In the genomic region with DNA sequence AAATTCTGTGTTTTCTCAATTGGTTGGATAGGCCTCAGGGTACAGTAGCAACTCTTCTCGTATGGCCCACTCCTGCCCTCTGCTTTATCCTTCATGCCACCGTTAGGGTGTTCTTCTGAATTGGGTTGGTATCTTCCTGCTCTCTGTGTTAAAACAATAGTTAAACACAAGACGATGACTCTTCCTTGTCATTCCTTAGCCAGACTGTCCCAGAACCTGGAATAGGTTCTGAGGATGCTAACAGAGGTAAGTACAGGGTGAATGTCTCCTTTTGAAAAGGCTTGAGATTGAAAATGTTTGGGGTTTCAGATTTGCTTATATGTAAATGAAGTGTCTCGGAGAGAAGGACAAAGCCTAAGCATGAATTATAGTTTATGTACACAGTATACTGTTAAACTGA, we compare ENCODE assay signal across 17 mouse cellular contexts. TPM values are rescaled to one million over a fixed set of nuclear protein-coding genes. Genes with fewer than 3 reads are reported as not detected.
A peak's percentile ranks its signal among the peaks of the same experiment; 100 is the strongest.
DNase-seq lines count a peak whose midpoint lies in the region; ATAC-seq lines count a peak whose summit lies in the region.
"Had no signal": no experiment of that assay in that cellular context is flagged by ENCODE, and none has a peak within 500 bp of the region (broad histone marks: within the 10 kb centered on the region; RNA-seq: fewer than 3 reads in every experiment).

No protein-coding gene starts in this region.

- intact Hi-C loops in heart, postnatal 10 days (cut with DNase I) = no loop called here

- peaks cover 18% of the 10 kb centered on the region for H3K36me3 ChIP-seq in heart, embryonic 12.5 days
- peaks cover 5% of the 10 kb centered on the region; the same call in 1 of the 2 replicates for H3K36me3 ChIP-seq in liver, embryonic 16.5 days (ENCODE audit: control insufficient read depth, insufficient read depth)
- H3K36me3 ChIP-seq in hindbrain, embryonic 12.5 days = peaks cover 9% of the 10 kb centered on the region
- H3K36me3 ChIP-seq: lung, embryonic 15.5 days had no signal

- 67% methylated on average over 4 of the region's 4 CpGs for WGBS in heart, embryonic 12.5 days
- WGBS in liver, embryonic 16.5 days (ENCODE audit: insufficient replicate concordance) = 69% methylated on average over 4 of the region's 4 CpGs
- WGBS in hindbrain, embryonic 12.5 days = 90% methylated on average over 4 of the region's 4 CpGs

- H3K4me3 ChIP-seq in heart, embryonic 12.5 days = no peak overlapping the region
- H3K4me3 ChIP-seq in brown adipose tissue, adult 24 weeks (ENCODE audit: insufficient read depth, low read depth, low read length) = no peak overlapping the region
- no peak overlapping the region for H3K4me3 ChIP-seq in liver, embryonic 16.5 days (ENCODE audit: low read depth, low read length)
- no peak overlapping the region for H3K4me3 ChIP-seq in hindbrain, embryonic 12.5 days
- H3K4me3 ChIP-seq: embryonic facial prominence, embryonic 10.5 days; limb, embryonic 10.5 days; lung, embryonic 15.5 days had no signal

- DNase-seq in heart, postnatal 10 days = no peak
- peak; percentile 44 for DNase-seq in CD4-positive, CD25-positive, alpha-beta regulatory T cell, adult 2 months (ENCODE audit: low read depth, low spot score)
- DNase-seq in urinary bladder, postnatal 10 days (ENCODE audit: low spot score) = no peak
- no peak for DNase-seq in right cerebral cortex, postnatal 14 days
- DNase-seq: cerebellum, adult 11-12 months; cerebellum, postnatal 36 days; kidney, adult 9 months; kidney, postnatal 4 days; thymus, adult 18-20 months had no signal

- peak overlapping the region; percentile 63 for H3K4me2 ChIP-seq in heart, embryonic 12.5 days
- H3K4me2 ChIP-seq in liver, embryonic 16.5 days (ENCODE audit: low read depth, low read length) = peak overlapping the region; percentile 44
- H3K4me2 ChIP-seq in hindbrain, embryonic 12.5 days (replicated peaks) = no peak overlapping the region
- H3K4me2 ChIP-seq: lung, embryonic 15.5 days had no signal

- no peaks in the 10 kb centered on the region for H3K9me3 ChIP-seq in heart, embryonic 12.5 days (replicated peaks)
- H3K9me3 ChIP-seq in liver, embryonic 16.5 days (replicated peaks; ENCODE audit: control insufficient read depth, low read length) = no peaks in the 10 kb centered on the region
- H3K9me3 ChIP-seq in hindbrain, embryonic 12.5 days (replicated peaks) = no peaks in the 10 kb centered on the region
- H3K9me3 ChIP-seq: embryonic facial prominence, embryonic 10.5 days; limb, embryonic 10.5 days; lung, embryonic 15.5 days had no signal

- H3K4me1 ChIP-seq in heart, embryonic 12.5 days (replicated peaks) = peaks cover 23% of the 10 kb centered on the region
- peaks cover 3% of the 10 kb centered on the region; the same call in 1 of the 2 replicates for H3K4me1 ChIP-seq in brown adipose tissue, adult 24 weeks (ENCODE audit: control insufficient read depth, insufficient read depth, insufficient read length, low read length)
- peaks cover 2% of the 10 kb centered on the region; the same call in 1 of the 2 replicates for H3K4me1 ChIP-seq in liver, embryonic 16.5 days (ENCODE audit: control insufficient read depth, low read depth, low read length)
- no peaks in the 10 kb centered on the region for H3K4me1 ChIP-seq in hindbrain, embryonic 12.5 days
- H3K4me1 ChIP-seq: embryonic facial prominence, embryonic 10.5 days; limb, embryonic 10.5 days; lung, embryonic 15.5 days had no signal

- no peak for ATAC-seq in heart, embryonic 12.5 days (ENCODE audit: insufficient number of reproducible peaks, low FRiP score)
- ATAC-seq in liver, embryonic 16.5 days (ENCODE audit: low read depth) = no peak
- ATAC-seq in hindbrain, embryonic 12.5 days (ENCODE audit: low FRiP score) = no peak
- ATAC-seq: hindbrain, embryonic 16.5 days had no signal

- H3K9ac ChIP-seq in heart, embryonic 12.5 days = no peak overlapping the region
- H3K9ac ChIP-seq in liver, embryonic 16.5 days (ENCODE audit: low read depth, low read length) = no peak overlapping the region
- H3K9ac ChIP-seq in hindbrain, embryonic 12.5 days = no peak overlapping the region
- H3K9ac ChIP-seq: lung, embryonic 15.5 days had no signal

- H3K27ac ChIP-seq in heart, embryonic 12.5 days (ENCODE audit: poor library complexity, severe bottlenecking) = peak overlapping the region; percentile 81
- 0 out of 2 replicates have a peak overlapping the region, but pooled peaks have one; percentile 42 for H3K27ac ChIP-seq in brown adipose tissue, adult 24 weeks (replicated peaks; ENCODE audit: low read depth, low read length)
- no peak overlapping the region for H3K27ac ChIP-seq in liver, embryonic 16.5 days (ENCODE audit: low read length)
- H3K27ac ChIP-seq in hindbrain, embryonic 12.5 days = no peak overlapping the region
- H3K27ac ChIP-seq: embryonic facial prominence, embryonic 10.5 days; limb, embryonic 10.5 days; lung, embryonic 15.5 days had no signal

- H3K27me3 ChIP-seq in heart, embryonic 12.5 days (replicated peaks) = no peaks in the 10 kb centered on the region
- no peaks in the 10 kb centered on the region for H3K27me3 ChIP-seq in liver, embryonic 16.5 days (ENCODE audit: control insufficient read depth, insufficient read depth, low read depth, low read length)
- H3K27me3 ChIP-seq in hindbrain, embryonic 12.5 days = no peaks in the 10 kb centered on the region
- H3K27me3 ChIP-seq: lung, embryonic 15.5 days had no signal

RNA-seq across cellular contexts. Expression of a gene that starts 30.9 kb away (rescaled TPM):
- polyA plus RNA-seq in heart, embryonic 12.5 days (2016; fragmentation: Nextera tagmentation; extraction: Ambion mirVana) = 22.1 and 23.8 TPM in 2 replicates
- total RNA-seq in heart, postnatal 10 days (2021) = 10 to 100 TPM; 34.3 to 37.1 TPM
- polyA plus RNA-seq in brown adipose tissue, adult 24 weeks (2012; ENCODE audit: insufficient read depth, insufficient read length, missing spikeins) = 10.8 and 14.0 TPM in 2 replicates
- 7.5 and 7.8 TPM in 2 replicates for polyA plus RNA-seq in liver, embryonic 16.5 days (2015; fragmentation: Nextera tagmentation; extraction: Ambion mirVana)
- polyA plus RNA-seq in hindbrain, embryonic 12.5 days (2016; fragmentation: Nextera tagmentation; extraction: Ambion mirVana) = 18.7 and 20.3 TPM in 2 replicates

Comparison
In these comparisons a context has a peak if more than half of its experiments do, and no peak if none do; other contexts are left out.
1. H3K27ac ChIP-seq: peak in heart, embryonic 12.5 days (single experiment) and brown adipose tissue, adult 24 weeks (single experiment); none in liver, embryonic 16.5 days (single experiment) and hindbrain, embryonic 12.5 days (single experiment).